13 mouse cellular contexts compared by ENCODE assay signal in the genomic region with DNA sequence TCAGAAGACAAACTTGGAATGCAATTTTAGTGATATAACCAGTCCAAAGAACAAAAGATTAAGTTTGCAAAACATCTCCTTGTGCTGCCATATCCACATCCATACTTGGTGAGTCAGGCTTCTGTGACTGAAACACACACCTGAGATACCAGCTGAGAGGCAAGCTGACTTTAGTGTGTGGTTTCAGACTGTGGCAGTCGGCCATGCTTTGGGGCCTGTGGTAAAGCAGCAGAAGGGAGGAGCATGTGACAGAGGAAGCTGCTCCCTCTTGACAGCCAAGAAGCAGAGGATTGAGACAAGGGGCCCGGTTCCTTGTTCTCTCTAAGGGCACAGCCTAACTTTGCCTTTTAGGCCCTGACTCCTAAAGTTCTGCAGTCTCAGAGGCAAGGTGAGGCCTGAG.
DNase-seq lines count a peak whose midpoint lies in the region; ATAC-seq lines count a peak whose summit lies in the region.
"Had no signal": no experiment of that assay in that cellular context is flagged by ENCODE, and none has a peak within 500 bp of the region (broad histone marks: within the 10 kb centered on the region; RNA-seq: fewer than 3 reads in every experiment).

No protein-coding gene starts in this region.

- no peak overlapping the region for H3K4me2 ChIP-seq in forebrain, embryonic 16.5 days (ENCODE audit: low read length)
- no peak overlapping the region for H3K4me2 ChIP-seq in forebrain, embryonic 15.5 days (replicated peaks)

- H3K27me3 ChIP-seq in forebrain, embryonic 16.5 days (replicated peaks; ENCODE audit: control insufficient read depth, insufficient read depth, low read length) = no peaks in the 10 kb centered on the region
- H3K27me3 ChIP-seq in forebrain, embryonic 15.5 days = no peaks in the 10 kb centered on the region
- H3K27me3 ChIP-seq in heart, embryonic 10.5 days (ENCODE audit: insufficient read depth, poor library complexity, severe bottlenecking) = no peaks in the 10 kb centered on the region

- H3K27ac ChIP-seq in forebrain, embryonic 16.5 days (ENCODE audit: low read length) = no peak overlapping the region
- H3K27ac ChIP-seq in forebrain, embryonic 15.5 days (replicated peaks) = no peak overlapping the region
- no peak overlapping the region; the same call in 1 of the 2 replicates for H3K27ac ChIP-seq in heart, embryonic 10.5 days
- H3K27ac ChIP-seq: heart, adult 2 months; macrophage had no signal

- H3K9me3 ChIP-seq in forebrain, embryonic 16.5 days (ENCODE audit: control insufficient read depth, low read length) = no peaks in the 10 kb centered on the region
- no peaks in the 10 kb centered on the region for H3K9me3 ChIP-seq in forebrain, embryonic 15.5 days
- no peaks in the 10 kb centered on the region for H3K9me3 ChIP-seq in heart, embryonic 10.5 days

- H3K4me1 ChIP-seq in forebrain, embryonic 16.5 days (replicated peaks; ENCODE audit: control insufficient read depth, insufficient read depth, low read length) = no peaks in the 10 kb centered on the region
- no peaks in the 10 kb centered on the region for H3K4me1 ChIP-seq in forebrain, embryonic 15.5 days
- H3K4me1 ChIP-seq in heart, embryonic 10.5 days = no peaks in the 10 kb centered on the region

- DNase-seq in thymus, postnatal 4 days = peak; percentile 12
- no peak for DNase-seq in thymus, postnatal 10 days (ENCODE audit: low spot score in 2 of 2)
- DNase-seq in heart, embryonic 10.5 days (ENCODE audit: low spot score) = no peak
- no peak for DNase-seq in heart, adult 9 months (ENCODE audit: low spot score in 2 of 2)
- DNase-seq: adrenal gland, postnatal 14 days; heart, adult 2 months; kidney, adult 8-10 months; right cerebral cortex, postnatal 4 days had no signal

- WGBS in forebrain, embryonic 16.5 days = 66% methylated on average over 2 of the region's 2 CpGs
- WGBS in forebrain, embryonic 15.5 days = 85% methylated on average over 2 of the region's 2 CpGs
- WGBS in heart, embryonic 10.5 days = 71% methylated on average over 2 of the region's 2 CpGs

- H3K9ac ChIP-seq in forebrain, embryonic 16.5 days (replicated peaks; ENCODE audit: low read depth, low read length) = no peak overlapping the region
- no peak overlapping the region for H3K9ac ChIP-seq in forebrain, embryonic 15.5 days (replicated peaks)

- ATAC-seq in forebrain, embryonic 16.5 days = peak; percentile 31; the same call in 1 of the 2 replicates
- ATAC-seq in forebrain, embryonic 15.5 days (replicated peaks) = no peak
- ATAC-seq in common myeloid progenitor, adult 5-6 weeks (replicated peaks; ENCODE audit: low read depth, poor library complexity, severe bottlenecking) = peak; percentile 95
- ATAC-seq in neutrophil, adult 5-6 weeks (ENCODE audit: extremely low read depth, insufficient number of reproducible peaks, low FRiP score, poor library complexity, severe bottlenecking) = 0 out of 2 replicates have a peak, but pooled peaks have one; percentile 41

- H3K4me3 ChIP-seq in forebrain, embryonic 16.5 days (replicated peaks; ENCODE audit: low read length) = no peak overlapping the region
- H3K4me3 ChIP-seq in forebrain, embryonic 15.5 days = no peak overlapping the region
- no peak overlapping the region for H3K4me3 ChIP-seq in heart, embryonic 10.5 days
- H3K4me3 ChIP-seq: heart, adult 2 months had no signal

- no peaks in the 10 kb centered on the region for H3K36me3 ChIP-seq in forebrain, embryonic 16.5 days (ENCODE audit: control insufficient read depth, insufficient read depth)
- H3K36me3 ChIP-seq in forebrain, embryonic 15.5 days = no peaks in the 10 kb centered on the region
- 0 out of 2 replicates have a peak, but pooled peaks cover 3% of the 10 kb centered on the region for H3K36me3 ChIP-seq in heart, embryonic 10.5 days
